Mouse (Mus musculus) adrenal gland, adult 2 months (tissue): ENCODE data around the gene Psma5. TPM values are rescaled to one million over a fixed set of nuclear protein-coding genes. Genes with fewer than 3 reads are reported as not detected.
"Not testable (repeated sequence)": the region's sequence is repeated elsewhere in the genome, so short reads cannot be mapped to it uniquely, and the experiment has no call there.

ENCODE experiments used
- DNase-seq: peaks from one replicate; pipeline ENCODE4 v3.0.0; 2021
- long read RNA-seq: library from polyadenylated mRNA; stranded (forward); transcript quantifications from one replicate; pipeline ENCODE4 v2.0.0, GENCODE M21; 2021
- polyA plus RNA-seq: library from polyadenylated mRNA; depleted of rRNA; stranded (reverse); fragments of >200 nt; gene quantifications from 2 replicates; pipeline ENCODE4 v1.2.3, GENCODE M21; 2012; rRNA removed
- total RNA-seq, 2 experiments: library from RNA; stranded (reverse); gene quantifications; 2 replicates each; pipeline ENCODE4 v1.2.3; 2021

Psma5 gene
- total RNA-seq = 10 to 100 TPM; 74.4 to 87.2 TPM
- polyA plus RNA-seq = 13.3 and 13.4 TPM in 2 replicates
- long read RNA-seq, transcript Psma5-201 (9 exons, 1,239 nt) = major isoform, 104 of 110 reads
- long read RNA-seq, partial matches to known transcripts = 5 of 110 reads
- long read RNA-seq, other reads (novel, unspliced or antisense) = 1 of 110 reads

GRCm38 (mm10) chr3:108256719-108257637 is at the start of gene Psma5:
Gene Psma5, plus strand, starts transcription at chr3:108256926.
- peak; percentile 98 for DNase-seq

- DNase-seq = no peak
Observed at GRCm38 (mm10) chr3:108209001-108209400, 47.7 kb upstream of the Psma5 start.

GRCm38 (mm10) chr3:108209536-108209935 is 47.2 kb upstream of the Psma5 start:
- DNase-seq = no peak

GRCm38 (mm10) chr3:108209946-108210770 is 46.6 kb upstream of the Psma5 start:
- peak; percentile 95 for DNase-seq

- no peak for DNase-seq
Observed at GRCm38 (mm10) chr3:108210771-108211139, 46.0 kb upstream of the Psma5 start, which contains the start of gene Atxn7l2. Gene Atxn7l2, minus strand, starts transcription at chr3:108210934.

- DNase-seq = no peak
Observed at GRCm38 (mm10) chr3:108211845-108212244, 44.9 kb upstream of the Psma5 start.

GRCm38 (mm10) chr3:108212406-108212805 is 44.3 kb upstream of the Psma5 start:
- no peak for DNase-seq

GRCm38 (mm10) chr3:108214734-108215133 is 42.0 kb upstream of the Psma5 start:
- DNase-seq = peak; percentile 11

GRCm38 (mm10) chr3:108220661-108221060 is 36.1 kb upstream of the Psma5 start:
- no peak for DNase-seq

GRCm38 (mm10) chr3:108225711-108226557 is 30.8 kb upstream of the Psma5 start:
- DNase-seq = no peak

- DNase-seq = peak; percentile 71
Observed at GRCm38 (mm10) chr3:108226558-108227350, 30.0 kb upstream of the Psma5 start, which contains the start of gene Sypl2. Gene Sypl2, minus strand, starts transcription at chr3:108226648.

GRCm38 (mm10) chr3:108227521-108227920 is 29.2 kb upstream of the Psma5 start:
- DNase-seq = no peak

GRCm38 (mm10) chr3:108231646-108232045 is 25.1 kb upstream of the Psma5 start:
- no peak for DNase-seq

- DNase-seq = not testable (repeated sequence)
Observed at GRCm38 (mm10) chr3:108237474-108238102, 19.1 kb upstream of the Psma5 start.

GRCm38 (mm10) chr3:108241243-108241839 is 15.4 kb upstream of the Psma5 start:
- no peak for DNase-seq

- no peak for DNase-seq
Observed at GRCm38 (mm10) chr3:108246857-108247256, 9.9 kb upstream of the Psma5 start.

- DNase-seq = no peak
Observed at GRCm38 (mm10) chr3:108257831-108258500, 1.2 kb downstream of the Psma5 start.

GRCm38 (mm10) chr3:108259319-108259718 is 2.6 kb downstream of the Psma5 start:
- no peak for DNase-seq

- DNase-seq = not testable (repeated sequence)
Observed at GRCm38 (mm10) chr3:108279495-108279894, 22.8 kb downstream of the Psma5 start.
